Mouse (Mus musculus) spleen, postnatal 10 days (tissue): ENCODE measurements around the gene Kyat3.
"Not testable (repeated sequence)": the region's sequence is repeated elsewhere in the genome, so short reads cannot be mapped to it uniquely, and the experiment has no call there.

ENCODE experiments used
- DNase-seq, 2 experiments: peaks; one replicate each; pipeline ENCODE4 v3.0.0; 2021 to 2022; ENCODE audit warnings: low spot score in 2 of 2

Gene Kyat3

DNA sequence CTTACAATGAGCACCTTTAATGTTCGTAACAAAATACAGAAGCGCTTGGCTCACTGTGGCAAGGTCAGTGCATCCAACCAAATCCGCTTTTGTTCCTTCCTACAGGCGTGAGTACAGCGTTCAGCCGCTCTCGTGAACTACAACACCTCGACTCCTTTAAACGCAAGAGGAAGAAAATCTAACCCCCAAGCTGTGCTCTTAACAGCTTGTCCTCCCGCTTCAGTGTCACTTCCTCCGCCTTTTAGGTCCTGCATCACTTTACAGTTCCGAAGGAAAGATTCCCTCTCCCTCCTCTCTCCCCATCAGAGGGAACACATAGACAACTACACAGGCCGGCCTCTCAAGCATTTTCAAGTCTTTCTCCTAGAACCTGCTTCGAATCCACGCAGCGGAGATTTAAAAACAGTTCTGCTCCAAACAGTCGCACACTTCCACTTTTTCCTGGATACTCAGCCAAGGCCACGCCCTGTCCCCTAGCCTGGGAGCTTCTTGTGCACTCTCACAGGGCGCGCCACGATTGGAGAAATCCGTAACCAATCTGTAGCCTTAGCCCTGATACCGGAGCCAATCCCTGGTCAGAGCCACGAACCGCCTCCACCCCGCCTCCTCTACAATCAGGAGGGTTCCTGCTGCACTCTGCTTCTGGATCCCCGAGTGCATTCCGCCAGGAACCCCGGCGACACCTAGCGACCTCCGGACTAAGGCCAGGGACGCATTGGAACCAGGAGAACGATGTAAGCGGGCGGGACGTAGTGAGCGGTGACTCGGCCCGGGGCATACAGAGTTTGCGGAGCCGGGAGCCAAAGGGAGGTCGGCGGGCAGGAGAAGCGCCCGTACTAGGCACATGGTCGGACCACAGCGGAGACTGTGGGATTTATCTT is at the start of gene Kyat3:
TSS of gene Kyat3 (plus strand) at position 610 of the 881 bp plus-strand sequence.
- peak; percentile 36 to 73 for DNase-seq

- DNase-seq, result no peak
Observed at GRCm38 (mm10) chr3:142664723-142665122, 36.1 kb upstream of the Kyat3 start.

DNA sequence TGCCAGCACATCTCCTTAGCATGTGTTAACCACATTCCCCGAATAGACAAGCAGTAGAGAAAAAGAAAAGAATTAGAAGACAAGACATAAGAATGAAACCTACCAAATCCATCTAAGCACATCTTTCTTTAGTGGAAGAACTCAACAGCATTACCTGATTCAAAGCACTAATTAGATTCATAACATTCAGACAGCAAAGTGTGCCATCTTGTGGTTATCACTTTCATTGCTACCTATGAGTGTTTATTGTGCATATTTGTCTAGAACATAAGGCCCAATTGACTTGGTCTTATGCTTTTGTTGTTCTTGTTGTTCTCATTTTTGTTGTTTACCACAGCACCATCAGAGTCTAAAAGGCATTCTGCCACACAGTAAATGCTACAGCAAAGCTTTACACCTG is 26.2 kb upstream of the Kyat3 start:
- DNase-seq, result no peak

DNA sequence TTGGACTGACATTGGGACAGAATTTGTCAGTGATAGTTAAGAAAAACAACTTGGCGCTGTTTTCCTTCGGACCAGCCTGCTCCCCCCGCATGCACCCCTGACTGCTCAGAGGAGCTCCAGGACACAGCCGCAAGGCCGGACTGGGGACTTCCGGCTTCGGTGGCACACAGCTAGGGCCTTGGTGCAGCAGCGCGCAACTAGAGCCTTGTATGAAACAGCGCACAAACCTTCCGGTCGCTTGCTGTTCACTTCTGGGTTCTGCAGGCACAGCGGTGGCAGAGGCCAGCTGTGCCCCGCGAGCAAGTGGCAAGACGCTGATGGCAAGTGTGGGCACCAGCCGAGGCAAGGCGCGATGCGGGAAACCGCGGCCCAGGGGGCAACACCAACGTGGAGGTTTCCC is 12.9 kb upstream of the Kyat3 start:
- DNase-seq, result no peak

DNA sequence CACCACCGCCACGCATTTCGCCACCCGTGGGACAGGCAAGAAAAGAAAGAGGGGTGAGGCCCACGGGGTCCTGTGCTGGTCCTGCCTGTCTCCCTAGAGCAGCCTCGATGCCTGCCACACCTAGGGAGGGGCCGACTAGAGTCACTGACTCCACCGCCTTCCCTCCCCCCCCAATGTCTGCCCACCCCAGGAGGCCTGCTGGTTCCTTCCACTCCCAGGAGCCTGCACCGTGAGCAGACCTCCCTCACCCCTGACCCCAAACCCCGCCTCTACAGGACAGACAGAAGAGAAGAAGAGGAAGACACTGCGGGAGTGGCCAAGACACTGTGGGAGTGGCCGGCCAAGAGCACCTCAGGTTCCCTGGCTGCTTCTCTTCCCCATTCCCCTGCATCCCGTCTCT is 12.5 kb upstream of the Kyat3 start:
- DNase-seq, result no peak

- DNase-seq, result no peak
Observed at GRCm38 (mm10) chr3:142696517-142696916, 4.3 kb upstream of the Kyat3 start.

DNA sequence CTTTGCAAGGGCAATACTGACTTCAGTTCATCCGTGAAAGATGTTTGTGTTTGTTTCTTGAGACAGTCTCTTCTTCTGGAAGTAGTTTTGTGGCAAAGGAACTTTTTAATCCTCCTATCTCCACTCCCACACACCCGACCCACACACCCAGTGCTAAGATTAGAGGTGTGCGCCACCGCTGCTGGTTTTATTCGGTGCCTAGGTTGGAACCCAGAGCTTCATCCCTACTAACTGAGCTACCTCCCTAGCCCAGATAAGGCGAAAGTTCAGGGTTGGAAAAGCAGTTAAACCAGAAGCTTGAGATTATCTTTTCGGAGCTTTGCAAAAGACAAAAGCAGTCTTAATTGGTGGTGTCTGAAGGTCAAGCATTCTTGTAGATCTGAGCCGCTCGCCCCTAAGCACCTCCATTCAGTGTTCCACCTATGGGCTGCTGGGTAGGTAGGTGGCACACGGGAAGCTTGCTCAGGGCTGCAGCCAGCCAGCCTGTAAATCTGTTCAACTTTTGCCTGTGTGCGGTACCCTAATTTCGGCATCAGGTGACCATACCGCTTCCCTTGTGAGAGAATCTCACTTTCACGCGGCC is 647 bp downstream of the Kyat3 start:
- no peak for DNase-seq

GRCm38 (mm10) chr3:142706581-142707444 is 6.0 kb downstream of the Kyat3 start:
- no peak for DNase-seq

GRCm38 (mm10) chr3:142708181-142708848 is 7.5 kb downstream of the Kyat3 start:
- not testable (repeated sequence) for DNase-seq

DNA sequence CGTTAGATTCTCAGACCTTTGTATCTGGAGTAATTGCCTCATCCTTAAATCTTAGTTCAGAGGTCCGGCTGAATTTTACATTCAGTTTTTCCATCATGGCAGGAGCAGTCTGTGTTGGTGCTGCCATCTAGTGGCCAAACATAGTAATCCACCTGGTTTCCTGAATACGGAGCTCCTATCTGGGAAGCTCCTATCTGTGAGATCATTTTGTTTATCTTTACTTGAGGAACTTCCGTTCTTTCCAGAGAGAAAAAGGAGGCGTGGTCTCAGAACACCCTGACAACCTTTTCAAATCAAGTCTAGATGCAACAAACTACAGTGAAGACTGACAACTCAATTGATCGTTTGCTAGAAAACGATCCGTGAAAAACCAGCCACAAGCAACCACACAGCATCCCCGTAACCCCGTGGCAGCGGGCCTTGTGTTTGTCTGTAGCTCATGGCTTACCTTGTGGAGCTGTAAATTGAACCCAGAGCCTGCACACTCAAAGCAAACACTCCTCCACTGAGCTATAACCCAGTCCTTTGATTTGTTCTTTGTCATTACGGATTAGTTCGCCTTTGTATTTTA is 8.1 kb downstream of the Kyat3 start:
- DNase-seq, result peak; percentile 37 to 65

DNA sequence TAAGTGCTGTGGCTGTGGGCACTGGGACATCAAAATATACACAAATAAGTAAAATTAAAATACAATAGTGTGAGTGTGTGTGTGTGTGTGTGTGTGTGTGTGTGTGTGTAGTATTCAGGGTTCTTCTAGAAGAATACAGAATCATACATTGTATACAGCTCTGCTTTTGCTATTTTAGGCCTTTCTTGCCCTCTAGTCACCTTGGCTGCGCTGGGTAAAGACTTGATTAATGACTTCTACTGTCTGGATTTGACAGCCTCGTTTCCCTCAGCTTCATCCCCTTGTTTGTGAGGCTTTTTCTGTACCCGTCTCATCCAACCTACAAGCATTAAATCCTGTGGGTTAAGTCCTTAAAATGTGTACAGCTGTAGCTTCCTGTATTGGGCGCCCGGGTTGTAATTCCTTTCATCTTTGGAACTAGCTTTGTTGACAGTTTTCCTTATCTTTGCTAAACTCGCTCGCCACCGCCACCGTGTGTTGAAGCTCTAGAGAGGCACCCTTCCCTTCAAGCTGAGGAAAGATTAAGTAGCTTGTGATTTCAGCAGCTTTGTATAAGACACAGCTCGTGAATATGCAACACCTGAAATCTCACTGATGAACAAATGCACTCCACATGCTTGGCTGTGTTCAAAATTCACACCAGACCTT is 9.6 kb downstream of the Kyat3 start:
- DNase-seq, result peak in 1 of 2 experiments; percentile 45

DNA sequence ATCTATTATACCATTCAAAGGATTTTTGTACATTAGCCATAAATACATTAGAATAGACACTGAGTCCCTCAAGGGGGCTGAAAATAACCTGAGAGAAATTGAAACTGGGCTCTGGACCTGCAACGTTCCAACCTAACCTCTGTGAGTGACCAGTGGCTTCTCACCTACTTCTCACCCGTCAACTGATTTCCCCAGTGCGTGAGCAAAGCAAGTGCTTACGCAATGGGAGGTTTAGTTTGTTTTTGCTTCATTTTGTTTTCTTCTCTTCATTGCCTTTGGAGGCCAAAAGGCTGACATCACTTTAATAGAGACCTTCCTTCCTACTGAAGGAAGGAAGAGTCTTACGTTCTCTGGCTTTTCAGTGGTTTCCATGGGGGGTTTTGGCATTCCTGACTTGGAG is 10.5 kb downstream of the Kyat3 start:
- DNase-seq, result no peak

- not testable (repeated sequence) for DNase-seq
Observed at GRCm38 (mm10) chr3:142712401-142713040, 11.7 kb downstream of the Kyat3 start.

DNA sequence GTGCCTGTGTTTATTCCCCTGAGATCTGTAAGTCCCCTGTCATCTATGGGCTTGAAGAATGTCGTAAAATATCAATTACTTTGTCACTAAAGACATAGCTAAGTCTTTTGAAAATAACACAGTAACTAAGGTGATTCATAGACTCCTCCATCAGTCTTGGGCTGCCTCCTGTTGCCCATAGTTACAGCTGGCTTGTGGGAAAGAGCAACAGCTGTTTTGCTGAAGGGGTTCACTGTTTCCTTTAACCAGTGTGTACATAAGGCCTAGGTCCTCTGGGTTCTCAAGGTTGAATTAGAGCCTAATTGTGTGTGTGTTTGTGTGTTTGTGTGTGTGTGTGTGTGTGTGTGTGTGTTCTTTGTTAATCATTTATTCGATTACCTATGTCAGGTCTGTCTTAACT is 24.6 kb downstream of the Kyat3 start:
- DNase-seq, result no peak

DNA sequence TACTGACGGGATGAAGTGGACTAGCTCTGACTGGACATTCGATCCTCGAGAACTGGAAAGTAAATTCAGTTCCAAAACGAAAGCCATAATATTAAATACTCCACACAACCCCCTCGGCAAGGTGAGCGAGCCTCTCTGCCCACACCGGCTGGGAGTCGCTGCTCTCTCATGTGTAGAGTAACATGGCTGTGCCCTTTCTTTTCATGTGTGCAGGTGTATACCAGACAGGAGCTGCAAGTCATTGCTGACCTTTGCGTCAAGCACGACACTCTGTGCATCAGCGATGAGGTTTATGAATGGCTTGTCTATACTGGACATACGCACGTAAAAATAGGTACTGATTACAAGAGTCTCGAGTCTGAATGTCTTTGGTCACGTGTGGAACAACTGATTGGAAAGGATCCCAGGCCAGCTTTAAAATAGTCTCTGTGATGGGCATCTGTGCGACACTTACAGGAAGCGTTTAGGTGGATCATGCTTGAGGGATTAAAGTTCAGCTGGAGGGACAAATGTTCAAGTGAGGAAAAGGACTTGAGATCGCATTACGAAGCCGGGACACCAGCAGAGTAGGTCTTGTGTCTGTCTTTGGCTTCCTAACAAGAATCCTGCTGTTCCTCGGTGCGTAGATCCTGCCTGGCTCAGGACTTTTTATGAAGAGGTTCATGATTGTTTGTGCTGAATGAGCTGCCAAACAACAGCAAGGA is 25.3 kb downstream of the Kyat3 start:
- DNase-seq, result no peak

DNA sequence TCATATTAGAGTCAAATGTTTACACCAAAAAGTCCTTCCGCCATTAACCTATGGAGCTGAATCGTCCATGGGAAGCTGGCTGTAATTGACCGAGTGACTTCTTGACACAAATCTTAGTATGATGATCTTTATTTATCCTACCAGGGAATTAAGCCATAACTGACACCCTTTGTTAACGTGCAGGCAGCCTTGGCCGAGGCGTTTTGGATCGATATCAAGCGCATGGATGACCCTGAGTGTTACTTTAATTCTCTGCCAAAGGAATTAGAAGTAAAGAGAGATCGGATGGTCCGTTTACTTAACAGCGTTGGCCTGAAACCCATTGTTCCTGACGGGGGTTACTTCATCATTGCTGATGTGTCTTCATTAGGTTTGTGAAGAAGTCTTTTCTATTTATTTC is 33.4 kb downstream of the Kyat3 start:
- no peak for DNase-seq

DNA sequence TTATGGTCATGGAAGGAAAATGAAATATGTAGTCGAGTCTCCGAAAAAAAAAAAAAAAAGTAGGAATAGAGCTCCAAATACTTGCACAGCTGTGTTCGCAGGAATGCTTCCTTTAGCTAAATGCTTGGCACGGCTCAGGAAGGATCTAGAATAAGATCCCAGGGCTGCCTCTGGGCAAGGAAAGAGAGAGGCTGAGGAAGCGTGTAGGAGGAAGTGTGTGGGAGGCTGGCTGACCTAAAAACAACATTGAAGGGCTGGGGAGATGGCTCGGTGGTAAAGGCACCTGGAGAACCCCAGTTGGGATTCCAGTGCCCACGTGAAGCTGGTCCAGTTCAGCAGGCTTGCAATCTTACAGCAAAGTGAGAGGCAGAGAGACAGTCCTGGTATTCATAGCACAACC is 40.0 kb downstream of the Kyat3 start:
- no peak for DNase-seq

DNA sequence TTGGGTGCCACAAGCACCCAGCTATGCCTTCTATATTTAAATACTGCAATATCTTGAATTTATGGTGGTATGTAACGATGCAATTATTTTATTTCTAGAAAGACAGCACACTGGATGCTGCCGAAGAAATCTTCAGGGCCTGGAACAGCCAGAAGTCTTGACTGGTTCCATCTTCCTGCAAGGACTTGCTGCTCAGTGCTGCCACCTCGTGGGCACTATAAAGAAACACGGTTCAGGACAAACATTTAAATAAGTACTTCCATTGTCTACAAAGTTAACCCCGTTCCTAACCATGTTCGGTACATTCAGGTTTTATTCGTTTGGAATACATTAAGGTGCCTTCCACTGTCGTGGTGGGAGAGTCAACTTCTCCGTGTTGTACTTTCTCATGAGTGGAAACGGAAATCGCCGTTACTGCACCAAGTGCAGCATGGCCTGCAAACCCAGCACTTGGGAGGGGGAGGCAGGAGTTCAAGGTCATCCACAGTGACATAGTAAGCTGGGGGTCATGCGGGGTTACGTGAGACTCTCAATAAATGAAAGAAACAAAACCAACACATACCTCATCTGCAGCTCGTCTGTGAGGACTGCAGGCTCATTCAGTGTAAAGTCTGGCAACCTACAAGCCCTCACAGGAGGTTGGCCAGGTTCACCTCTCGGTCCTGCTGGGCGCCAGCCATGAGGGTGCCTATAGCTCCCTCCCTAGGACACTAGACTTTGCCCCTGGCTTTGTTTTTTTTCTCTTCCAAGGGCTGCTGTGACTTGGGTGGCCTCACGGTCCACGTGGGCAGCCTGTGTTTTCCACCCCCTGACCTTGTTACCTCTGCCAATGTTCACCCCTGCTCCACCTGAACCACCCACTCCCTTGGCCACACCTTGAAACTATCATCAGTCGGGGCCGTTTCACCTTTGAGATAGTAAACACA is 43.4 kb downstream of the Kyat3 start:
- DNase-seq, result peak; percentile 20 to 62

DNA sequence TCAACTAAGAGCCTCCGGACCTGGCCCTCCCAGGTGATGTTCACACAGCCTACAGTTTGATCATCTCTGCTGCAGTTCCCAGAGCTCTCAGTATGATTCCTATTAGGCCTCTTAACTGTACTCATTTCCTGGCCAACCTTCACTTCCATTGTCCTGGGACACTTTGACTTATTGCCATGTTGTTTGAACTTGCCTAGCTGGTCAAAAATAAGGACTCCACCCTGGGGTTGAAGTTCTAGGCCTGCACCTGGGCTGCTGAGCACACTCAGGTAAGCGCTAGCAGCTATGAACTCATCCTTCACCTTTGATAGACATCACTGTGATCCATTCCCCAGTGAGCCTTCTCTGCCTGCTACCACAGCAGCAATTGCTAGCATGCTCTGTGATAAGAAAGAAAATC is 44.2 kb downstream of the Kyat3 start:
- DNase-seq, result no peak
